Mouse (Mus musculus) heart, adult 9 months (tissue): ENCODE measurements around the gene Pde7b.
A peak's percentile ranks its signal among the peaks of the same experiment; 100 is the strongest.

ENCODE experiments used
- DNase-seq, 2 experiments: peaks; one replicate each; pipeline ENCODE4 v3.0.0; 2022; ENCODE audit warnings: low spot score in 2 of 2

Gene Pde7b

DNA sequence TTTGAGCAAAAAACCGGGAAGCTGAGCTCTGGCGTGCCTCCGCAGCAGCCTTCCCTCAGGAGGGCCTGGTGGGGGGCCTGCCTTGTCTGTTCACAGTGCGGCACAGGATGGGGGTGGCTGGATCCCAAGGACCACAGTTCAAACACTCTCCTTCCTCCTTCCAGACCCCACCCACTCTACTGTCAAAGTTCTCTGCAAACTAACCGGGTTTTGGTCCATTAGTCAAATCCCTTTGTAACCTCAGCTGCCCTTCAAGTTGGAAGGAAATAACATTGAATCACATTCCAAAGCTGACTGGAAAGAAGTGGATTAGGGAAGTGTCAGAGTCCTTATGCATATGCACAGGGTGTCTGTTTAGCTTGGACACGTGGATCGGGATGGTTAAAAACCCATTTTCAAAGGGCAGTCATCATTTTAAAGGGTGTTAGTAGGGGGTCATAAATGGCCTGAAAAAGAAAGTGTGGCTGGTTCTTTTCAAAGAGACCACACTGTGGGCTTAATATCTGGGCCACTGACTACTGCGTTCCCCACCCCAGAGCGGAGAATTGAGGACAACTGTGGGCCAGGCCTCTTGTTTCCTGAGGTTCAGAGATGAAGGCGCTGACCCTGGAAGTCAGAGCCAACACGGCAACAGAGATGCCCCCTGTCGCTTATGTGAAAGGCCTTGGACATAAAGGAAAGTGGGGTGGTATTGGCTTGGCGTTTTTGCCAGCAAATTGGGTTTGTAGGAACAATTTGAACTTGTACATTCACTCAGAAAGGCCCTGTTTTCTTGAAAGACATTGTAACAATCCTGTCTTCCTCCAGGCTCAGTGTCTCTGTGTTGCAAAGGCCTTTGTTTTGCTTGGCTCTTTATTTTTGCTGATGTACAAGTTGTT, 175.8 kb downstream of the Pde7b start:
- DNase-seq = peak; percentile 43 to 50

DNA sequence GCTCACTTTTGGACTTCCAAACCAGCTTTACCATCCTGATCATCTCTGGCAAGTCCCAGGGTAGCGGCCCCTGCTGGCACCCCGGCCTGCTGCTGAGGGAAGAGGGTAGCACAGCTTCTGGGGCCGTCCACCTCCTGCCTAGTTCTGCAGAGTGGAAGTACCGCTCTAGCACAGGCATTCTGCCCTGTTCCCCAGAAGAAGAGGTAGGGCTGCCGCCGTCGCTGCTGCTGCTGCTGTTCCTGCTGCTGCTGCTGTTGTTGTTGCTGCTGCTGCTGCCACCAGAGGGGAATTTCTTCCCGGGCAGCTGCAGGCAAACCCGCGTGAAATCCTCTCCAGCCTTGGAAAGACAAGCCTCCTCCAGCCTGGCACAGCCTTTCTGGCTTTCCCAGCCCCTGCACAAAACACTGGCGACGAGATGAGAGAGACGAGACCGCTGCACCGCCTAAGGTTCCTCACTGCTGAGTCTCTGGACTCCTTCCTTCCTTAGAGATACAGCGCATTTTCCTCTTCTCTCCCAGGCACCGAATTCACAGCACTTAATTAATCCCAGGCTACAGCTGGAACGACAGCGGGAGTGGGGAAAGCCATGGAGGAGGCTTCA, 176.8 kb downstream of the Pde7b start:
- peak; percentile 38 to 50 for DNase-seq

GRCm38 (mm10) chr10:20543121-20543520, 181.8 kb downstream of the Pde7b start:
- DNase-seq = no peak

DNA sequence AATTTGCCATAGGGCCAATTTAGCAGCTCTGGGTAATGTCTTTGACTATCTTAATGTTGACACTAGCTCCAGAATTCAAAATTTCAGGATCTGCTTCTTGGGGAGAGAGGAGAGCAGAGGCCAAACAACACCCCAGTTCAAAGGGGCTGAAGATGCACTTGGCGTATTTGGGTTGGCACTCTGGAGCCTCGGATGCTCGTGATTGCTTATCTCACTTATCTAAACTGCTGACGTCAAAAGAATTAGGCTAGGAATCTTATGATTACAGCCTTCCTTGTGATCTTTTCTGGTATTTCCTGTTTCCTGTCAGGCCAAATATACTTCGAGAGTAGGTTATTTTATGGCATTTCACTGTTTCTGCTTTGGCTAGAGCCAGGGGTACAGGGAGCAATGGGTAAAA, 191.1 kb downstream of the Pde7b start:
- peak; percentile 32 to 36 for DNase-seq

DNA sequence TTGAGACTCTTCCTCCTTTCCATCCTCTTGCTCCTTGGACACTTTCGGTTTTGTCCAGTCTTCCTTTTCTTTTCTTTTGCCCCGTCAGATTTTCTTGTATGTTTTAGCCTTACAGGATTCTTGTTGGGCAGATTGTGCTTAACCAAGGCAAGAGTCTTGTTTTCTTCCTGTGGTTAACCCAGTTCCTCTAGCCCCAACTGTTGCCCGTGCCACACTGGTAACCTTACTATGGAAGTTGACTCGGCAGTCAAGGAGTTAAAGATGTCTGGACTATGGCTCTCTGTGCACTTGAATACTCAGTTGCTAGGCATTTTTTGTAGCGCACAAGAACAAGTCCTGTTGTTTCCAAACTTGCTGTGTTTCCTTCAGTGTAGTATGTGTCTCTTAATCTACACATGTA, 193.0 kb downstream of the Pde7b start:
- DNase-seq = no peak

DNA sequence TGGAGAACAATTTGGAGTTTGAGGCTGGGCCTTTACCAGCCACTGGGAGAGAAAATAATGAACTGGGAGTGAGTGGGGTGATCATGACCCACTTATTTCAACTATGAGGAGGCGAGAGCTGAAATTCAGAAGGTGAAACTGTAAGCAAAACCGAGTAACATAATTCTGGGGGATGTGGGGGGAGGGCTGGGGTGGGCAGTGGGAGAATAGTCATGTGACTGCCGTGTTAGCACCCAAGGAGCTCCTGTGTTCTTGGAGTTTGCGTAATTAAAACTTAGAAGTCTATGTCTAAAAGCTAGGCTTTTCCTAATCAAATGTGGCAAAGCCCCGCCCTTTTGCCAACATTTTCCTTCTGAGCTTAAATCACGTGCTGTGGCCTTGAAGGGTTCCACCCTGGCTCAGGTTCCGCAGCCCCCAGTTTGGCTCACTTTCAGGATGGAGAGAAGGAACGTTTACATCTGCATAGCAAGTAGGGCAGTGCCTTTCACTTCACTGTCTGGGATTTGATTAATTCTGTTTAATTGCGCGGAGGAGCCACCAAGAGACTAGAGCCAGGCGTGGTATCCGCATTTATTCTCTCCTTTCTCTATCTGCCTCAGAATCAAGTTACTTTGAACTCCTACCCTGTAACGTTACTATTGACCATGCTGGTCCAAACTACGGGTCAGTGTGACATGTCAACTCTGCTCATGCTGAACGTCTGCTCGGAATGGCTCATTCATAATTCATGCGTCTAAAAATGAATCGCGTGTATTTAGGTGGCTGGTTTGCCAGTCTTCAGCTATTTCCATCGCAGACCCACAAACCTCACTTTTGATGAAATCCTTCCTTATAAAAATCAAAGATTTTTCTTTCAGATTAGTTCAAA, 196.1 kb downstream of the Pde7b start:
- no peak for DNase-seq

DNA sequence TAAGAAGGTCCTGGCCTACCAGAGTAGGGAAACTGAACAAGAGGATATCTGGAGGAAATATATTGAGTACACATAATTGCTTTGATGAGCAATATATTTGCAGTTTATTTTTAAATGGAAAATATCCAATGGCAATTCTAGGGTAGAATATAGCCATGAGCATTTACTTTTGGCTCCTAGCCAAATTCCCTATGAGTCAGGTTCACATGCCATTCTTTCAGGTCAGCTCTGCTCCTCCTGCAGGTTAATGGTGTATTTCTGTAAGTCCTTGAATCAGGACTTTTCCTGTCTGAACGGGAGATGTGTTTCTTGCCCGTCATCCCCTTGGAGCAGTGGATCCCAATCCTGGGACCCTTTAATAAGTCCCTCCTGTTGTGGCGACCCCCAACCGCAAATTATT, 197.1 kb downstream of the Pde7b start:
- no peak for DNase-seq

DNA sequence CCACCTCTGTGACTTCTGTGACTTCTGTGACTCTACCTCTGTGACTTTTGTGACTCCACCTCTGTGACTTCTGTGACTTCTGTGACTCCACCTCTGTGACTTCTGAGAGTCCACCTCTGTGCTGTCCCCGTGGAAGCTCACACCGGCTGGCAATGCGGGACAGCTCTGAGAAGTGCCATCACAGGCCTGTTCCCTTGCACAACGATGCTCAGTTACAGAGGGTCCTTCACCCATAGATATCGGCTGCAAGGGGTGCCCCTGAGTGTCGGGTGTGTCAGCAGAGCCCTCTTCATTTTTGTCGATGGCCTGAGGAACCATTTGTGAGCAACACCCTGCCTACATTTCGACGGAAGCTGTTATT, 206.4 kb downstream of the Pde7b start:
- DNase-seq = no peak

DNA sequence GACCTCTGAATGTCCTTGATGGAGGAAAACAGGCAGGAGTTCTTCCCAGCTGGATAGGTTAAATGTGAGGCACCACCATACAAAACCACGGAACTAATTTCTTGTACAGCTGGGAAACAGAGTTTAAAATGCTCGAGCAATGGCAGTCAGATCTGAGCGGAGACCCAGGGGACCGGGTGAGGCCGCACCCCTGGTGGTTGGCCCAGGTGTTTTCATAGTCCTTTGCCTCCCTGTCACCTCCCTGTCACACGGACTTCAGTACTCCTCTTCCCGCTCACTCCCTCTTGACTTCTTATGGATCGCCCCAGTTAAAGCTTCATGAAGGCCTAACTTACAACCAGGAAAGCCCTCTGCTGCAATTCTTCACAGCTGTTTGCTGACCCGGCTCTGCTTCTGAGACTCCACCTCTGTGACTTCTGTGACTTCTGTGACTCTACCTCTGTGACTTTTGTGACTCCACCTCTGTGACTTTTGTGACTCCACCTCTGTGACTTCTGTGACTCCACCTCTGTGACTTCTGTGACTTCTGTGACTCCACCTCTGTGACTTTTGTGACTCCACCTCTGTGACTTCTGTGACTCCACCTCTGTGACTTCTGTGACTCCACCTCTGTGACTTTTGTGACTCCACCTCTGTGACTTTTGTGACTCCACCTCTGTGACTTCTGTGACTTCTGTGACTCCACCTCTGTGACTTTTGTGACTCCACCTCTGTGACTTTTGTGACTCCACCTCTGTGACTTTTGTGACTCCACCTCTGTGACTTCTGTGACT, 206.9 kb downstream of the Pde7b start:
- DNase-seq = peak in 1 of 2 experiments; percentile 16

GRCm38 (mm10) chr10:20513891-20514290, 211.0 kb downstream of the Pde7b start:
- no peak for DNase-seq

- DNase-seq = peak; percentile 58 to 62
These were observed 211.4 kb downstream of the Pde7b start for GRCm38 (mm10) chr10:20513461-20513860.

DNA sequence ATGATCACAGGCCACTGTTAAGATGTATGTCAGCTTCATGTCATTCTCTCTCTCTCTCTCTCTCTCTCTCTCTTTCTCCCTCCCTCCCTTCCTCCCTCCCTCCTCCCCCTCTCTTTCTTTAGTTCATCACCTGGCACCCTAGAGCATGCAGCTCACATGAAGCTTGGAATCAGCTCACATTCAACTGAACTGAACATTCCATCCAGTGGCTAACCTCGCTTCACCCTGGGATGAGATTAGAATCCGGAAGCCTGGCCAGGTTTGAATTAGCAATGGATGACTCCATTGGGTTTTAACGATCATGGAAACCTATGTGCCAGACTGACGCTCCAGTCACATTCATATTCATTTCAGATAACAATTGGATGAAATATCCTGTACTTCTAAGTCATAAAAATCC, 215.1 kb downstream of the Pde7b start:
- DNase-seq = peak in 1 of 2 experiments; percentile 54

GRCm38 (mm10) chr10:20508497-20508896, 216.4 kb downstream of the Pde7b start:
- no peak for DNase-seq

DNA sequence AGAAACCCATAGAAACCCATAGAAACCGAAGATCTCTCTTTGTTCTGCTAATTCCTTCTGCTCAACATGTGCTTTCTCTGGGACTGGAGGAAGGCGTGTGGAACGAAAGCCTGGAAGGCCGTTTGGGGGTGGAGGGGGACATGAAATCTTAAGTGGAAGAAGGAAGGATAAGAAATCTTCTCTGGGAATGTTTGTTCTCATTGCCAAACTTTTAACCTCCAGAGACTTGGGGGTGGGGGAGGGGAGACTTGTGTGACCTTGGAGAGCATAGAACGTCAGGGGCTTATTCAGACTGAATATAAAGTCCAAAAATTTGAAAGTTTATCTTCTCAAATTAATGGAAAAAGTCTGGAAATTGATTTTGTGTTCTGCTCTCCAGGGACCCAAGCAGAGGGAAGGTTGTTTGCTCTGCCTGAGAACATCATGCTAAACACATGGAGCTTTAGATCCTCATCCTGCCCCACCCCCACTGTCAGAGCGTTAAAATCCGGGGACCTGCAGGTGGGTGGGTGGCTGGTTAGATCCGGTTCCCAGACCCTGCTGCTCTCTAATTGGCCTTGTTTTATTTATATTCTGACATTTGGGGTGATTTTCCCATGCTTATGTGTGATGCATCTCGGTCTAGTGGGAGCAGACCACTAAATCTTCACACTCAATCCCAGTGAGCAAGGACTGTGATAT, 217.0 kb downstream of the Pde7b start:
- peak; percentile 50 to 63 for DNase-seq

GRCm38 (mm10) chr10:20507069-20507468, 217.8 kb downstream of the Pde7b start:
- DNase-seq = no peak

DNA sequence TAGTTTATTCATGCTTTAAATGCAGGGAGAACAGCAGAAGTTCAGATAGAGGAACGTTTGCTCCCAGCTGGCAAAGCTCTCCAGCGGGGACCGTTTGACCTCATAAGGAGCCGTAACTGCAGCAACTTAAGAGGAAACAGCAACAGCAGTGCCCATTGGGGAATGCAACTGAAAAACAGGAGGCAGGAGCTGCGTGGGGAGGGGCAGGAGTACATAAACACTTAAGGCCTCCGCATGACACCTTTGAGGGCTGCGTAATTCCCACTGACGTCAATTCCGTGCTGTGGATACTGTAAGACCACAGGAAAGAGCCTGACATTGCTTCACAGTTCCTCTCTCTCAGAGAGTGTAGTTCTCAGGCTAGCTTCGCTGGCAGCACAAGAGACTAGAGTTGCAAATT, 219.4 kb downstream of the Pde7b start:
- no peak for DNase-seq

- no peak for DNase-seq
These were observed 220.1 kb downstream of the Pde7b start for GRCm38 (mm10) chr10:20504800-20505199.

DNA sequence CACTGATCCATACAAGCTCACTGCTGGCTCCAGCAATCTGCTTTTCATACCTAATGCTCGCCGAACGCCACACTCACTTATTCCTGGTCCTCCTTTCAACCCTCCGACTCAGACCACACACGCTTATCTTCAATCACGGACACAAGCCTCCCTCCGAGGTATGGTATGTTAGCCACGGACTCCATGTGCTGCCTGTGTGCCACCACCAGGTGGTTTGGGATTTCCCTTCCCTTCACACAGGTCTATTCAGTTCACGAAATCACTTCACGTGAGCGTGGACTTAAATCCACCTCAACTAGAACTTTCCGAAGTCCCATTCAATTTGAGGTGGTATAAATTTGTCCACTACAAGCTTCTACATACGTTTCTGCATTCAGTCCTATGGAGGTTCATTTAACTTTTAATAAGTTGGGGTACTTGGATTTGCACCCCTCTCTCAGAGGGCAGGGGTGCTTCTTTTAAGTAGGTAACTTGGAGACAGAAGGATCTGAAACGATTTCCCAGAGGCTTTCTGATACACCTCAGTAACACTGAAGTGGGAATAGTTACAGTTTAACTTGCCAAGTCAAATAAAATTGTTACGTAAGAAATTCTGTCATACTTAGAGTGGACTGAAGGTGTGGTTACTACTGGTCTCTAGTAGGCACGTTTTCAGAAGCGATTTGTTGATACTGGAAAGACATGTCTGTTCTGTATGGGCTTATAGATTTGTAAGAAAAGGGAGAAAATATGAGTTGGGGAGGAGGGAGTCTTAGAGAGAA, 221.4 kb downstream of the Pde7b start:
- DNase-seq = no peak

DNA sequence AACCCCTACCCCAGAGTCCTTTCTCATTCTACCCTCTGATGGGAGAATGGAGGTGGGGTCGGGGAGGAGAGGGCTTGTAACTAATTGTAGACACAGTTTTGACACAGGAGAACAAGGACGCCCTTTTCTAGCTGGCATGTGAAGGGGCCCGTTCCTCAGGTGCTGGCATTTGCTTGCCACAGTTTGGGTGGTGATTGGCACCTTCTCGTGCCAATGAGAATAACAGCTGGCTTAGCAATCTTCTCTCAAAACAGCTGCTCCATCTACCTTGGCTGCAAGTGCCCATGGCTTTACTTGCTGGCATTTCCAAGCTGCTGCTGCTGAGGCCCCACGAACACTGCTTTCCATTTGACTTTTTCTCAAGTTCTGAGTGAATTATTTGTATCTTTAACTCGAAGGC, 223.7 kb downstream of the Pde7b start:
- no peak for DNase-seq

GRCm38 (mm10) chr10:20495051-20495450, 229.8 kb downstream of the Pde7b start:
- no peak for DNase-seq
